Mouse (Mus musculus): ENCODE measurements around the gene Slc36a1.

GRCm38 (mm10) chr11:55168914-55169313 is 35.2 kb upstream of the Slc36a1 start:
- no peak for TF ChIP-seq CTCF (IDR thresholded peaks at IDR 0.05; ENCODE audit: low read depth, low read length)
- no peak for TF ChIP-seq POLR2A (IDR thresholded peaks at IDR 0.05; ENCODE audit: insufficient read depth, low read length)
- no peak for TF ChIP-seq EP300 (IDR thresholded peaks at IDR 0.05; ENCODE audit: insufficient read depth, low read depth, low read length)

All from ES-Bruce4 (cell line).